Mouse (Mus musculus): ENCODE data around the gene P2ry12.

Gene P2ry12

GRCm38 (mm10) chr3:59185662-59186061 is 77.0 kb downstream of the P2ry12 start:
- DNase-seq (ENCODE audit: low read depth, low spot score) = no peak

- DNase-seq (ENCODE audit: low read depth, low spot score) = no peak
Observed at GRCm38 (mm10) chr3:59182129-59182528, 80.5 kb downstream of the P2ry12 start.

- peak; percentile 32 for DNase-seq (ENCODE audit: low read depth, low spot score)
Observed at GRCm38 (mm10) chr3:59181134-59181533, 81.5 kb downstream of the P2ry12 start.

GRCm38 (mm10) chr3:59176871-59177270 is 85.8 kb downstream of the P2ry12 start:
- DNase-seq (ENCODE audit: low read depth, low spot score) = no peak

- DNase-seq (ENCODE audit: low read depth, low spot score) = peak; percentile 85
Observed at GRCm38 (mm10) chr3:59175234-59175633, 87.4 kb downstream of the P2ry12 start.

GRCm38 (mm10) chr3:59174426-59175154 is 88.1 kb downstream of the P2ry12 start:
- DNase-seq (ENCODE audit: low read depth, low spot score) = no peak

- DNase-seq (ENCODE audit: low read depth, low spot score) = peak; percentile 84
Observed at GRCm38 (mm10) chr3:59169921-59170627, 92.6 kb downstream of the P2ry12 start.

- DNase-seq (ENCODE audit: low read depth, low spot score) = peak; percentile 35
Observed at GRCm38 (mm10) chr3:59169215-59169614, 93.5 kb downstream of the P2ry12 start.

GRCm38 (mm10) chr3:59168476-59168875 is 94.2 kb downstream of the P2ry12 start:
- peak; percentile 29 for DNase-seq (ENCODE audit: low read depth, low spot score)

- DNase-seq (ENCODE audit: low read depth, low spot score) = peak; percentile 70
Observed at GRCm38 (mm10) chr3:59167417-59168054, 95.1 kb downstream of the P2ry12 start.

All from 3T3-L1 (cell line).